Mouse (Mus musculus): Measurements from ENCODE around the gene Adcy1. TPM values are rescaled to one million over a fixed set of nuclear protein-coding genes. Genes with fewer than 3 reads are reported as not detected.
A peak's percentile ranks its signal among the peaks of the same experiment; 100 is the strongest.

Adcy1 gene
- total RNA-seq, 1 experiment, result 5.5 TPM

DNA sequence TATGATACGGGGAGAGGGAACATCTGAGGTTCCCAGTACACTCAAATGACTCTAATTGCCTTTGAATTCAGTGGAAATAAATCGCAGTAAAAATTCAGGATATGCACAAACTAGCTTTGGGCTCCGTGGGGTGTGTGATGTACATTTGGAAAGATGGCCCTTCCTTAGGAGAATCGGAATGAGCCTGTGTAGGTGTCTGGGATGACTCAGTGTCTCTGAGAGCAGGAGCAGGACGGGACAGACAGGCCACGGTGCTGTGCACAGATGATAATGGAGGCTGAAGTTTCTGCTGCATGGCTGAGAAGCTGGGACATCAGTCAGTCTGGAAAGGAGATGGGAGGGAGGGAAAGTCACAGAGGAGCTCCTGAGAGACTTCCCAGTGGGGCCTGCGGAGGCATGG lies 5.5 kb upstream of the Adcy1 start:
- Histone ChIP-seq H3K27ac (ENCODE audit: insufficient read depth, low read depth, low read length, poor library complexity, severe bottlenecking) (no peak overlapping the region), H3K4me1 (ENCODE audit: control insufficient read depth in 2 of 2, insufficient read depth in 2 of 2, low read length in 2 of 2, poor library complexity in 1 of 2) (peaks cover 0 to 2% of the 10 kb centered on the region in 2 experiments; a peak in 2 of 4 replicates), H3K4me3 (ENCODE audit: insufficient read depth in 1 of 2, low read depth in 1 of 2, low read length in 2 of 2, poor library complexity in 1 of 2, severe bottlenecking in 1 of 2) (no peak overlapping the region), H3K36me3 (ENCODE audit: control insufficient read depth, insufficient read depth, low read length, poor library complexity, severe bottlenecking) (no peaks in the 10 kb centered on the region), H3K9me3 (ENCODE audit: control insufficient read depth, insufficient read depth, low read depth, low read length) (no peaks in the 10 kb centered on the region), H3K9ac (ENCODE audit: insufficient read depth, low read depth, low read length, poor library complexity, severe bottlenecking) (no peak overlapping the region)
- DNase-seq (ENCODE audit: low read depth, low spot score), result no peak
- in situ Hi-C loops (cut with MboI; ENCODE audit: low sequenced_read_pairs in 2 of 2, unreplicated experiment in 2 of 2), result no loop called here
- TF ChIP-seq MAFK (IDR thresholded peaks at IDR 0.05; ENCODE audit: insufficient read depth, low read depth, low read length), result no peak
- no peak for TF ChIP-seq ZC3H11A (IDR thresholded peaks at IDR 0.05; ENCODE audit: borderline replicate concordance, low read depth, low read length)
- TF ChIP-seq ZNF384 (IDR thresholded peaks at IDR 0.05; ENCODE audit: low read depth, low read length), result no peak
- TF ChIP-seq HCFC1 (IDR thresholded peaks at IDR 0.05; ENCODE audit: borderline replicate concordance, insufficient read depth, low read length), result no peak
- TF ChIP-seq CHD2 (IDR thresholded peaks at IDR 0.05; ENCODE audit: low read depth, low read length), result no peak

DNA sequence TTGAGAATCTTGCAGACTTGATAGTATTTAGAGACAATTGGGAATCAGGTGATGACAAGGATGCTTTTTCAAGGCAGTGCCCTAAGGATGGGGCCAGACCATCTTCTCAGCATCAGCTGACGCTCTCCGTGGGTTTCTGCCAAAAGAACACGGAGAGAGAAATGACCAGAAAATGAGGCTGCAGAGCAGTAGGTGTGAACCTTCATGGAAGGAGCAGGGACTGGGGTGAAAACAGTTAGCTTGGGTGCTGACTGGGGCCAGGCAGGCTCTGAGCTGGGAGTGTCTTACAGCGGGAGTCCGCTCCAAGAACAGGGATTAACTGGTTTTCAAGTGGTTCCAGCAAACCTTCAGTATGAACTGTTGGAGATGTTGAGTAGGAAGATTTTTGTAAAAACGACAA lies 1.3 kb upstream of the Adcy1 start:
- in situ Hi-C loops (cut with MboI; ENCODE audit: low sequenced_read_pairs in 2 of 2, unreplicated experiment in 2 of 2), result no loop called here

GRCm38 (mm10) chr11:7062566-7062965 lies 723 bp upstream of the Adcy1 start:
- no peak for TF ChIP-seq ZC3H11A (IDR thresholded peaks at IDR 0.05; ENCODE audit: borderline replicate concordance, low read depth, low read length)
- TF ChIP-seq HCFC1 (IDR thresholded peaks at IDR 0.05; ENCODE audit: borderline replicate concordance, insufficient read depth, low read length), result no peak
- no peak for TF ChIP-seq ZNF384 (IDR thresholded peaks at IDR 0.05; ENCODE audit: low read depth, low read length)
- no peak for TF ChIP-seq CHD2 (IDR thresholded peaks at IDR 0.05; ENCODE audit: low read depth, low read length)
- TF ChIP-seq MAFK (IDR thresholded peaks at IDR 0.05; ENCODE audit: insufficient read depth, low read depth, low read length), result no peak
- H3K9me3 ChIP-seq (ENCODE audit: control insufficient read depth, insufficient read depth, low read depth, low read length), result no peaks in the 10 kb centered on the region
- peak overlapping the region; percentile 72 to 85 for H3K4me3 ChIP-seq (ENCODE audit: insufficient read depth in 1 of 2, low read depth in 1 of 2, low read length in 2 of 2, poor library complexity in 1 of 2, severe bottlenecking in 1 of 2)
- in situ Hi-C loops (cut with MboI; ENCODE audit: low sequenced_read_pairs in 2 of 2, unreplicated experiment in 2 of 2), result no loop called here
- H3K27ac ChIP-seq (ENCODE audit: insufficient read depth, low read depth, low read length, poor library complexity, severe bottlenecking), result no peak overlapping the region
- peak overlapping the region; percentile 70; the same call in 1 of the 2 replicates for H3K9ac ChIP-seq (ENCODE audit: insufficient read depth, low read depth, low read length, poor library complexity, severe bottlenecking)
- no peak for DNase-seq (ENCODE audit: low read depth, low spot score)
- H3K4me1 ChIP-seq (ENCODE audit: control insufficient read depth in 2 of 2, insufficient read depth in 2 of 2, low read length in 2 of 2, poor library complexity in 1 of 2), result peaks cover 3 to 15% of the 10 kb centered on the region in 2 experiments; a peak in 3 of 4 replicates
- no peaks in the 10 kb centered on the region for H3K36me3 ChIP-seq (ENCODE audit: control insufficient read depth, insufficient read depth, low read length, poor library complexity, severe bottlenecking)

More for the DNA sequence above, 1.3 kb upstream of the Adcy1 start:
- H3K4me1 ChIP-seq (ENCODE audit: control insufficient read depth in 2 of 2, insufficient read depth in 2 of 2, low read length in 2 of 2, poor library complexity in 1 of 2), result peaks cover 3 to 15% of the 10 kb centered on the region in 2 experiments; a peak in 3 of 4 replicates
- H3K36me3 ChIP-seq (ENCODE audit: control insufficient read depth, insufficient read depth, low read length, poor library complexity, severe bottlenecking), result no peaks in the 10 kb centered on the region
- no peak overlapping the region for H3K4me3 ChIP-seq (ENCODE audit: insufficient read depth in 1 of 2, low read depth in 1 of 2, low read length in 2 of 2, poor library complexity in 1 of 2, severe bottlenecking in 1 of 2)
- H3K9ac ChIP-seq (ENCODE audit: insufficient read depth, low read depth, low read length, poor library complexity, severe bottlenecking), result no peak overlapping the region
- TF ChIP-seq MAFK (IDR thresholded peaks at IDR 0.05; ENCODE audit: insufficient read depth, low read depth, low read length) (no peak), CHD2 (IDR thresholded peaks at IDR 0.05; ENCODE audit: low read depth, low read length) (no peak), ZC3H11A (IDR thresholded peaks at IDR 0.05; ENCODE audit: borderline replicate concordance, low read depth, low read length) (no peak), HCFC1 (IDR thresholded peaks at IDR 0.05; ENCODE audit: borderline replicate concordance, insufficient read depth, low read length) (no peak), ZNF384 (IDR thresholded peaks at IDR 0.05; ENCODE audit: low read depth, low read length) (no peak)
- no peak for DNase-seq (ENCODE audit: low read depth, low spot score)
- H3K27ac ChIP-seq (ENCODE audit: insufficient read depth, low read depth, low read length, poor library complexity, severe bottlenecking), result no peak overlapping the region
- no peaks in the 10 kb centered on the region for H3K9me3 ChIP-seq (ENCODE audit: control insufficient read depth, insufficient read depth, low read depth, low read length)

GRCm38 (mm10) chr11:7063681-7064267 lies 485 bp downstream of the Adcy1 start:
- Histone ChIP-seq H3K36me3 (ENCODE audit: control insufficient read depth, insufficient read depth, low read length, poor library complexity, severe bottlenecking) (no peaks in the 10 kb centered on the region), H3K9me3 (ENCODE audit: control insufficient read depth, insufficient read depth, low read depth, low read length) (no peaks in the 10 kb centered on the region), H3K4me1 (ENCODE audit: control insufficient read depth in 2 of 2, insufficient read depth in 2 of 2, low read length in 2 of 2, poor library complexity in 1 of 2) (peaks cover 7 to 26% of the 10 kb centered on the region in 2 experiments), H3K4me3 (ENCODE audit: insufficient read depth in 1 of 2, low read depth in 1 of 2, low read length in 2 of 2, poor library complexity in 1 of 2, severe bottlenecking in 1 of 2) (peak overlapping the region; percentile 72 to 77), H3K27ac (ENCODE audit: insufficient read depth, low read depth, low read length, poor library complexity, severe bottlenecking) (no peak overlapping the region), H3K9ac (ENCODE audit: insufficient read depth, low read depth, low read length, poor library complexity, severe bottlenecking) (peak overlapping the region; percentile 65)
- in situ Hi-C loops (cut with MboI; ENCODE audit: low sequenced_read_pairs in 2 of 2, unreplicated experiment in 2 of 2), result no loop called here
- no peak for TF ChIP-seq CHD2 (IDR thresholded peaks at IDR 0.05; ENCODE audit: low read depth, low read length)
- no peak for DNase-seq (ENCODE audit: low read depth, low spot score)

All from ES-E14 (cell line).